Mouse (Mus musculus) kidney, embryonic 16.5 days (tissue): ENCODE measurements at regions not wholly inside any gene's neighbourhood (a gene's known extent, or its start where the extent isn't known, plus 50 kb on each side); places are given as distances from the start of the nearest gene placed in this dataset.
A peak's percentile ranks its signal among the peaks of the same experiment; 100 is the strongest.

ENCODE experiments used
- ATAC-seq: fragments of 200-750 bp; cut with Nextera tagmentation; 2 replicates; pipeline ENCODE4 v1.8.0; 2017; ENCODE audit warnings: moderate TSS enrichment; ENCODE audit not compliant: low FRiP score, low TSS enrichment
- H3K27ac ChIP-seq: fragments of 300-500 bp; sonication (generic); 2 replicates; pipeline ENCODE4 v1.5.1; 2014; ENCODE audit warnings: low read length
- H3K27me3 ChIP-seq: fragments of 300-500 bp; sonication (generic); 2 replicates; pipeline ENCODE4 v1.6.1; 2014; ENCODE audit warnings: low read length, control low read depth, mixed read lengths; ENCODE audit not compliant: insufficient read depth
- H3K36me3 ChIP-seq: fragments of 300-500 bp; sonication (generic); 2 replicates; pipeline ENCODE4 v1.6.1; 2014; ENCODE audit warnings: low read length, control low read depth, mixed read lengths; ENCODE audit not compliant: insufficient read depth
- H3K4me1 ChIP-seq: fragments of 300-500 bp; sonication (generic); 2 replicates; pipeline ENCODE4 v1.6.1; 2014; ENCODE audit warnings: low read length, control low read depth, mixed read lengths; ENCODE audit not compliant: insufficient read depth
- H3K4me2 ChIP-seq: fragments of 300-500 bp; sonication (generic); replicated peaks from 2 replicates; pipeline ENCODE4 v1.6.1; 2014; ENCODE audit warnings: low read depth, low read length
- H3K4me3 ChIP-seq: fragments of 300-500 bp; sonication (generic); 2 replicates; pipeline ENCODE4 v1.5.1; 2014; ENCODE audit warnings: mild to moderate bottlenecking, low read length
- H3K9ac ChIP-seq: fragments of 300-500 bp; sonication (generic); replicated peaks from 2 replicates; pipeline ENCODE4 v1.6.1; 2014; ENCODE audit warnings: low read length
- H3K9me3 ChIP-seq: fragments of 300-500 bp; sonication (generic); 2 replicates; pipeline ENCODE4 v1.6.1; 2016; ENCODE audit warnings: low read length, control low read depth
- WGBS: fragments of 180-500 bp; shearing (Covaris S2); extraction: QIAGEN DNeasy Blood & Tissue Kit; methylation state at CpG from one replicate; pipeline ENCODE4 v1.1.7; 2014; 5-methylcytosine and 5-hydroxymethylcytosine counted together

GRCm38 (mm10) chr8:96834673-96835072 is 946.3 kb upstream of the Got2 start:
- Histone ChIP-seq H3K9ac (no peak overlapping the region), H3K4me1 (no peaks in the 10 kb centered on the region), H3K27ac (no peak overlapping the region), H3K27me3 (no peaks in the 10 kb centered on the region), H3K4me3 (no peak overlapping the region), H3K9me3 (no peaks in the 10 kb centered on the region), H3K36me3 (no peaks in the 10 kb centered on the region), H3K4me2 (no peak overlapping the region)
- peak; percentile 86 for ATAC-seq
- WGBS, result 47% methylated on average over 2 of the region's 2 CpGs

GRCm38 (mm10) chr8:96829253-96829652 is 940.9 kb upstream of the Got2 start:
- WGBS, result 94% methylated on average over 1 of the region's 1 CpGs
- Histone ChIP-seq H3K4me2 (no peak overlapping the region), H3K27ac (no peak overlapping the region), H3K4me1 (no peaks in the 10 kb centered on the region), H3K27me3 (no peaks in the 10 kb centered on the region), H3K36me3 (no peaks in the 10 kb centered on the region), H3K9ac (no peak overlapping the region), H3K9me3 (0 out of 2 replicates have a peak, but pooled peaks cover 2% of the 10 kb centered on the region), H3K4me3 (no peak overlapping the region)
- ATAC-seq, result no peak

- H3K27ac ChIP-seq, result no peak overlapping the region
- no peaks in the 10 kb centered on the region for H3K36me3 ChIP-seq
- ATAC-seq, result no peak
- no peak overlapping the region for H3K4me3 ChIP-seq
- 86% methylated on average over 1 of the region's 1 CpGs for WGBS
- H3K4me1 ChIP-seq, result no peaks in the 10 kb centered on the region
- no peaks in the 10 kb centered on the region for H3K9me3 ChIP-seq
- H3K27me3 ChIP-seq, result no peaks in the 10 kb centered on the region
- H3K9ac ChIP-seq, result no peak overlapping the region
- no peak overlapping the region for H3K4me2 ChIP-seq
Measured at GRCm38 (mm10) chr8:96810550-96810949, 922.2 kb upstream of the Got2 start.
